Mouse (Mus musculus) gastrocnemius, postnatal 10 days (tissue): ENCODE data around the gene Ttc7b. TPM values are rescaled to one million over a fixed set of nuclear protein-coding genes. Genes with fewer than 3 reads are reported as not detected.
A peak's percentile ranks its signal among the peaks of the same experiment; 100 is the strongest.

ENCODE experiments used
- DNase-seq: peaks from one replicate; pipeline ENCODE4 v3.0.0; 2021; ENCODE audit warnings: mixed read lengths
- total RNA-seq, 2 experiments: library from RNA; stranded (reverse); gene quantifications; 2 replicates each; pipeline ENCODE4 v1.2.3; 2021

Ttc7b gene
- total RNA-seq, 2 experiments from 2014 or later, result 73.3 to 74.1 TPM

DNA sequence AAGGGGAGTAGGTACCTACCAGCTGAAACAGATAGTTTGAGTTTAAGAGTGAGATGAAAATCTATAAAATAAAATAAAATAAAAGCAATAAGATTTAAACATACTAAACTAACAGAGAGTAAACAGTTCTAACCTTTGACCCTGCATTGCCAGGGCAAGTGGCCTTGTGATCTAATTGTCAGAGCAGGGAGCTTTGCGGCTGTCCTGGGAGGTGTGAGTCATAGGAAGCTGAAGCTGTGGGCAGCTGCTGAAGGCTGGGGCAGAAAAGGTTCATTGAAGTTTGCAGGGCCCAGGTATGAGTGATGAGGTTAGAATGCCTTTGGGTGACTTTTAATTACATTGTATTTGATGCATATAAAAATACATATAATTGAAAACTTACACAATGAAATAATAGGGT lies 5.3 kb upstream of the Ttc7b start:
- no peak for DNase-seq

DNA sequence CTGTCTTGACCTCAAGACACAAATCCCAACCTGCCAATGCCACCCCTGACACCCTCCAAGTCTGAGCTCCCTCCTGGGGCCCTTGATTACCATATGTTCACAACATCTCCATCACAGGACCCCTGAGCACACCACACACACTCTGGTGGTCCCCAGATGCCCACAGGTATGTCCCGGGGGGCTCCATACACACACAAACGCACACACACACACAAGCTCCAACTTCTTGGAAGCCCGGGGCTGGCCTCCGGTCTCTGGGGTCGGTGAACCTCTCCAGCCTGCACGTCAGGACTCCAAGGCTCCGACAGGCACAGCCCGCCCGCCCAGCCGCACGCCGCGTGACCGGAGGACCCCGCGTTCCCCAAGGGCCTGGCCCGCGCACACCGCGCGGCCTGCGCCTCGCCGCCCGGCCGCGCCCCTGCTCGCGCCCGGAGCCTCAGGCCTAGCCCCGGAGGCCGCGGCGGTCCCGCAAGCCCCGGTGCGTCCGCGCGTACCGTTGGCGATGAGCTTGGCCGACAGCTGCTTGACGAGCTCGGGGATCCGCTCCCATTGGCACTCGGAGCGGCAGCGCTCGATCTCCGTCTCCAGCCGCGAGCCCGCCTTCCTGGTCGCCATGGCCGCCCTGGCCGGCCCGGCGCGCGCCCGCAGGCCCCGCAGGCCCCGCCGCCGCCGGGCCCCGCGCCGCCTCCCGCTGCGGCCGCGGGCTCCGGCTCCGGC lies 391 bp downstream of the Ttc7b start:
- peak; percentile 67 for DNase-seq

- DNase-seq, result peak; percentile 14
These were observed 946 bp downstream of the Ttc7b start for GRCm38 (mm10) chr12:100519684-100520076.

GRCm38 (mm10) chr12:100517371-100517770 lies 3.3 kb downstream of the Ttc7b start:
- DNase-seq, result no peak

DNA sequence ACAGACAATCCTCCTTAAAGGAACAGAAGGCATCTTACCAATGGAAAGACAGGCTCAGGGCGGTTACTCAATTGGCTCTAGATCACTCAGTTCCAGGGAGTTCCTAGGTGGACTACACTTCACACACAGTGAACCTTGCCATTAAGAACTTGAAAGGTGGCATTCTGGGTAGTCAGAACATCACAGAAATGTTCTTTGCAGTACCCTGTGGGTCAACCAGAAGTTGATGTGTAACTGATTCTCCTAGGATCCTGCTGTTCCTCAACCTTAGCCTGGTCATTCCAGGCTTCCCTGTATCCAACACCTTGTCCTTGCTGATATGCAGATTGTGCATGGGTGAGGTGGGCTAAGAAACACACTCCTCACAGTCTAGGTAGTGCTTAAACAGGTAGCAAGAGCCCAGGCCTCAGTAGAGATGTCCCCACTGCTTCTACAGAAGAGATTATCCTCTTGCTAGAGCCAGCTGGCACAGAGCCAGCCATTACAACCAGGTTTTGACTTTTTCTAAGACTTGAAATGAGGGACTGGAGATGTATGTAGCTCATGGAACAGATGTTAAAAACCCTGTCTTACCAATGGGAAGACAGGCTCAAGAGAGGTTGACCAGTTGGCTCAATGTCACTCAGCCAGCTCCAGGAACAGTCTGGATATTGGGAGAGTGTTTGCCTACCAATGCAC lies 4.3 kb downstream of the Ttc7b start:
- DNase-seq, result no peak

DNA sequence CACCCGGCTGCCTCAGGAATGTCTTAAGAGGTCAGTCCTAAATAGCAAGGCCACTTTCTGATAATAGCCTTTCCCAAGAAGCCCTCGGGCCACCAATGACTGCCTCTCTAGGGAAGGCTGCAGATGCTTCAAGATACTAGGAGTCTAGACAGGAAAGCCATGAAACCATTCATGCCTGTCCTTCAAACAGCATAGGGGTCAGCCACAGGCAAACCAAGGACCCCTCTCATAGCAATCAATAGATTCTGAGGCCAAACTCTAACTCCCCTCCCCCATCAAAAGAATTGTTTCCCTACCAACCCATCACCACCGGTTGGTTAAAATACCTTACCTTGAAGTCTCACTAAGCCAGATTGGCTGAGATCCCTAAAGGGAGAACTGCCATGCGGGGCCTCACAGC lies 5.1 kb downstream of the Ttc7b start:
- no peak for DNase-seq

DNA sequence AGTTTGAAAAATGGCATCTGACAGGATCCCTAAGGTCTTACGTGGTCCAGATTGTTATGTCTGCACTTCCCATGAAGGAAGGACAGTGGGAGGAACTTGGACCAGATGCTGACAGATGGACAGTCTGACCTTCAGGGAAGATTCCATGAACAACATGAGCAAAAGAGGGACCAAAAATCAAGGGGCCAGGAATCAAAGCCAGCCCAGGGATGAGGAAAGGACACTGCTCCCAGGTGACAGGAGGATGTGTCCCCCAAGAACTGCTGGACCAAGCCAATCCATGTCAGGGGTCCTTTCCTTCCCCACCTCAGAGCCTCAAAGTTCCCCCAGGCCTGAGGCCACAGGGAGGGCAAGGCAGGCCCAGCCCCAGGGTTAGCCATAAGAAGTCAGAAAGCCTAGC lies 6.0 kb downstream of the Ttc7b start:
- no peak for DNase-seq

DNA sequence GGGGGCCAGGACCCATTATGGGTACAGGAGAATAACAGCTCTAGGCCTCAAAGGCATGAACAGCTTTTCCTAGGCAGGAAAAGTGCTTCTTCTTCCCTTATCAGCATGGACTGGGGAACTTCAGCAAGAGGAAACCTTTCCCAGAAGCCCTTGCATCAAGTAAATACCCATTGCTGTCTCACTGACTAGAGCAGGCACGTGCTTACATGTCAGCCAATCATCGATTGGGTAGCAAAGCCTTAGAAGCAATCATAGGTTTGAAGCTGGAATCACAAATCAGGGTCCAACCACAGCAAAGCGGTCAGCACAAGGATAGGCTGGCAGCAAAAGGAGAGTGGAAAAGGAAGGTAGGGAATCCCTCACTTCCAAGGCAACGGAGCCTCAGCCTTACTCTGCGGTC lies 7.5 kb downstream of the Ttc7b start:
- no peak for DNase-seq

- peak; percentile 32 for DNase-seq
These were observed 8.0 kb downstream of the Ttc7b start for GRCm38 (mm10) chr12:100512641-100513040.

- no peak for DNase-seq
These were observed 10.9 kb downstream of the Ttc7b start for GRCm38 (mm10) chr12:100509615-100510282.

DNA sequence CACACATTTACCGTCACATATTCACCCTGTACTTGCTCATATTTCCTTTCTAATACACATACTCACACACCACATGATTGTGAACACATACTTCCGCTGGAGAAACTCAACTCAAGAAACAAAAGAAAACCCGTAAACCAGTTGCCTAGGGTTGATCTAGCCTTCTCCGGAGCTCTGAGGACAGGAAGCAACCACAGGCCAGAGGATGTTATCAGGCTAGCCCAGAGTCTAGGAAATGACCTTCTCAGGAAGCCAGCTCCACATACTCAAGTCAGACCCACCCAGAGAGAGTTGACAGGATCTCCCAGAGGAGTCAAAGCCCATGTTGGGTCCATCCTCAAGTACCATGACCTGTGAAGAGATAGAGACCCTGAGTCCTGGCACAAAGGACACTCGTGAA lies 12.0 kb downstream of the Ttc7b start:
- no peak for DNase-seq

DNA sequence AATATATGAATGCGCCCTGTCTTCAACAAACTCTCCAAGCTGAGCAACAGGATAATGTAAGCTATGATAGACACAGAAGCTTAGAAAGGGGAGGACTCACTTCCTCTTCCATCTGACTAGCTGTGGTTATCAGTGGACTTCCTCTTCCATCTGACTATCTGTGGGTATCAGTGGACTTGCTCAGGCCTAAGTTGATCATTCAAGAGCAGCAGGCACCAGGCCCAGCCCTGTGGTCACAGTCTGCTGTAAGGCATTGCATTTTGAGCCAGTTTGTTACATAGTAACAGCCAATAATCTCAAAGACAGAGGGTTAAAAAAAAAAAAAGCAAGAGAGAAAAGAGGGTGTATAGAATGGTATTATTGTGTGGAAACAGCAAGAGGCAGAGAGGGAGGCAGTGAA lies 15.1 kb downstream of the Ttc7b start:
- DNase-seq, result no peak

- no peak for DNase-seq
These were observed 16.0 kb downstream of the Ttc7b start for GRCm38 (mm10) chr12:100504585-100504984.

- DNase-seq, result no peak
These were observed 17.0 kb downstream of the Ttc7b start for GRCm38 (mm10) chr12:100503659-100504058.

GRCm38 (mm10) chr12:100502544-100502943 lies 18.1 kb downstream of the Ttc7b start:
- no peak for DNase-seq

- DNase-seq, result no peak
These were observed 19.4 kb downstream of the Ttc7b start for GRCm38 (mm10) chr12:100501261-100501660.

- no peak for DNase-seq
These were observed 21.2 kb downstream of the Ttc7b start for GRCm38 (mm10) chr12:100499469-100499868.

- no peak for DNase-seq
These were observed 22.6 kb downstream of the Ttc7b start for GRCm38 (mm10) chr12:100498006-100498405.

DNA sequence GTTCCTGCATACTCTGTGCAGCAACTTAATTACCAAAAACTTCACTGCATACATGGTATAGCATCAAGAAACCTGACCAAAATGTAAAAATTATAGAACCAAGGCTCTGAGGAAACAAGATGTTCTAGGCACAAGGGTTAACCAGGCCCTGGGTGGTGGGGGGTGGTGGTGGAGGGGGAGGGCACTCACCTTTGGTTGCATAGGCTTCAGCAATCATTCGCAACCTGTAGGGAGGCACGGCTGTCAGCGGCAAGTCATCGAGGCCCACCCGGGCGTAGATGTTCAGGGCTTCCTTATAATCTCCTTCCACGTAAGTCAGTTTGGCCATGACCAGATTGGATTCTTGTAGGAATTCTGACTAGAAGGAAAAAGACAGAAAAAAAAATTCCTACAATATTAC lies 25.5 kb downstream of the Ttc7b start:
- no peak for DNase-seq

DNA sequence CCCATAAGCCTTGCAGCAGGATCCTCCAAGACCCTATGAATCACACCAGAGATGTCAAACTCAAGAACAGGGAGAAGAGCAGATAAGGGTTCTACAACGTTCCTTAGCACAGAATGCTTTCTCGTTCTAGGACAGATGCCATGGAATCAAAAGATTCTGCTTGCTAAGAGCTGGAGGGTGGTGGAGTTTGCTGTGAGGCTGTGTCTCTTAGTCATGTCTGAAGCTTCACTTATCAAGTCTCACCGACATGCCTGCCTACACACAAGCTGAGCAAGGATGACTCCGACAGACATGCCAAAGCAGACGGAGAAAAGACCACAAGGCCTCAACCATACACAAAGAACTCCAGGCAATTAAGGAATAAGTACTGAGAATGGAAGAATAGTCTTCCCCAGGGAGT lies 27.4 kb downstream of the Ttc7b start:
- DNase-seq, result no peak

GRCm38 (mm10) chr12:100492676-100493075 lies 27.9 kb downstream of the Ttc7b start:
- no peak for DNase-seq

- DNase-seq, result no peak
These were observed 28.5 kb downstream of the Ttc7b start for GRCm38 (mm10) chr12:100491967-100492611.

- DNase-seq, result no peak
These were observed 30.8 kb downstream of the Ttc7b start for GRCm38 (mm10) chr12:100489799-100490198.
